Mouse (Mus musculus): ENCODE data around the gene Arhgap5. TPM values are rescaled to one million over a fixed set of nuclear protein-coding genes. Genes with fewer than 3 reads are reported as not detected.

The Arhgap5 gene
- polyA plus RNA-seq, 1 experiment, result 74.7 TPM

GRCm38 (mm10) chr12:52480851-52481250, 22.9 kb upstream of the Arhgap5 start:
- TF ChIP-seq CTCF (IDR thresholded peaks at IDR 0.05; ENCODE audit: borderline replicate concordance, insufficient read depth, low read depth, low read length), result no peak
- TF ChIP-seq POLR2A (IDR thresholded peaks at IDR 0.05; ENCODE audit: borderline replicate concordance, insufficient read depth, low read length), result no peak
- no peak for DNase-seq
- Histone ChIP-seq H3K27ac (ENCODE audit: insufficient read depth, low read length) (no peak overlapping the region), H3K4me1 (ENCODE audit: control insufficient read depth, insufficient read depth, low read length) (no peaks in the 10 kb centered on the region), H3K4me3 (replicated peaks; ENCODE audit: insufficient read depth, low read depth, low read length) (no peak overlapping the region), H3K27me3 (ENCODE audit: control insufficient read depth, insufficient read depth, low read length) (no peaks in the 10 kb centered on the region)
- WGBS, result 84% methylated on average over 9 of the region's 9 CpGs

GRCm38 (mm10) chr12:52481969-52482550, 21.7 kb upstream of the Arhgap5 start:
- Histone ChIP-seq H3K27me3 (ENCODE audit: control insufficient read depth, insufficient read depth, low read length) (no peaks in the 10 kb centered on the region), H3K4me3 (replicated peaks; ENCODE audit: insufficient read depth, low read depth, low read length) (no peak overlapping the region), H3K4me1 (ENCODE audit: control insufficient read depth, insufficient read depth, low read length) (no peaks in the 10 kb centered on the region), H3K27ac (ENCODE audit: insufficient read depth, low read length) (no peak overlapping the region)
- TF ChIP-seq POLR2A (IDR thresholded peaks at IDR 0.05; ENCODE audit: borderline replicate concordance, insufficient read depth, low read length), result no peak
- TF ChIP-seq CTCF (IDR thresholded peaks at IDR 0.05; ENCODE audit: borderline replicate concordance, insufficient read depth, low read depth, low read length), result no peak
- 85% methylated on average over 5 of the region's 5 CpGs for WGBS
- no peak for DNase-seq

DNA sequence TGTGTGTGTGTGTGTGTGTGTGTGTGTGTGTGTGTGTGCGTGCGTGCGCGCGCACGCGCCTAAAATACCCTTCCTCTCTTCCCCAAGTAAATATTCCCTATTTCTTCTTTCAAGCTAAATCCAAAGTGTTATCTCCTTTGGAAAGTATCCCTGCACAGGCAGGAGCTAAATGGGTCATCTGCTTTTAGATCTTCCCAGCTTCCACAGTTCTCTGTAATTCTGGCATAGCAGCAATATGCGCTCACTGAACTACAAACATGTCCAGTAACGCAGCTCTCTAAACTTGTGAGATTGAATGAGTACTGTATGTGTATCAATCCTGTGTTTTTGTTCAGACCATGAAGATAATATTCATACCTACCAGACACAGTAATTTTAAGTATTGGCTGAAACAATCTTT, 20.6 kb upstream of the Arhgap5 start:
- WGBS, result 88% methylated on average over 9 of the region's 9 CpGs
- DNase-seq, result no peak
- Histone ChIP-seq H3K4me3 (replicated peaks; ENCODE audit: insufficient read depth, low read depth, low read length) (no peak overlapping the region), H3K27ac (ENCODE audit: insufficient read depth, low read length) (no peak overlapping the region), H3K27me3 (ENCODE audit: control insufficient read depth, insufficient read depth, low read length) (no peaks in the 10 kb centered on the region), H3K4me1 (ENCODE audit: control insufficient read depth, insufficient read depth, low read length) (no peaks in the 10 kb centered on the region)
- no peak for TF ChIP-seq POLR2A (IDR thresholded peaks at IDR 0.05; ENCODE audit: borderline replicate concordance, insufficient read depth, low read length)
- no peak for TF ChIP-seq CTCF (IDR thresholded peaks at IDR 0.05; ENCODE audit: borderline replicate concordance, insufficient read depth, low read depth, low read length)

DNA sequence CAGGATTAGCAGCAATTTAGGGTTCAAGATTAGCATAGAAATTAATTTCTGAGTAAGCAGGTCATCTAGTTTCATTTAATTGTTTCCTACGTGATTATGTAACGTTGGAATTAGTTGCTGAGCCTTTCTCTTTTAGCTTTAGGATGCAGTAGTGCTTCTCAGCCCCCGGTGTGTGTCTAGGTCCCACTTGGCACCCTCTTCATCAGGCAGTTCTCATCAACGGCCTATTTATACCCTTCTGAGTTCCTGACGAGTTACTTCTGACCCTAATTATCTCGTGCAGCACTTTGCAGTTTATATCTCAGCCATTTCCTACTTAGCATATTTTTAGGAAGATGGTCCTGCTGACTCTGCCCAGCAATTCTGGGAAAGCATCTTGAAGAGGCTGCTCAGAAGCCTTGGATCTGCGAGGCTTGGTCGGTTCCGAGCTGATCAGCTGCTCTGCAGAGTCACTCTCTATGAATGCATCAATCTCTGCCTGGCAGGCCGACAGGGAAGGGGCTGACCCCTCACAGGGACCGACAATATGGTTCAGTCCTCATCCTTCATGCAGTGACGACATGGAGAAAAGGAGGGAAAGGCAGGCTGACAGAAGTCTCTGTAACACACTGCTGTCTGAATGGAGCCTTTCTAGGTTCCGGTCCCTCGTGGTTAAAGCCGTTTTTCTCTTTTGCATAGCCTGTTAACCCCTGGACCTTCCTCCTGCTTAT, 15.4 kb upstream of the Arhgap5 start:
- no peak for DNase-seq
- H3K4me3 ChIP-seq (replicated peaks; ENCODE audit: insufficient read depth, low read depth, low read length), result no peak overlapping the region
- H3K27me3 ChIP-seq (ENCODE audit: control insufficient read depth, insufficient read depth, low read length), result no peaks in the 10 kb centered on the region
- no peak overlapping the region for H3K27ac ChIP-seq (ENCODE audit: insufficient read depth, low read length)
- TF ChIP-seq CTCF (IDR thresholded peaks at IDR 0.05; ENCODE audit: borderline replicate concordance, insufficient read depth, low read depth, low read length) (no peak), POLR2A (IDR thresholded peaks at IDR 0.05; ENCODE audit: borderline replicate concordance, insufficient read depth, low read length) (no peak)
- H3K4me1 ChIP-seq (ENCODE audit: control insufficient read depth, insufficient read depth, low read length), result no peaks in the 10 kb centered on the region
- 35% methylated on average over 15 of the region's 15 CpGs for WGBS

- no peaks in the 10 kb centered on the region for H3K4me1 ChIP-seq (ENCODE audit: control insufficient read depth, insufficient read depth, low read length)
- H3K27ac ChIP-seq (ENCODE audit: insufficient read depth, low read length), result no peak overlapping the region
- no peak for TF ChIP-seq CTCF (IDR thresholded peaks at IDR 0.05; ENCODE audit: borderline replicate concordance, insufficient read depth, low read depth, low read length)
- TF ChIP-seq POLR2A (IDR thresholded peaks at IDR 0.05; ENCODE audit: borderline replicate concordance, insufficient read depth, low read length), result no peak
- 77% methylated on average over 6 of the region's 6 CpGs for WGBS
- H3K27me3 ChIP-seq (ENCODE audit: control insufficient read depth, insufficient read depth, low read length), result no peaks in the 10 kb centered on the region
- peak in 1 of 2 experiments; percentile 13 for DNase-seq
- no peak overlapping the region for H3K4me3 ChIP-seq (replicated peaks; ENCODE audit: insufficient read depth, low read depth, low read length)
These were observed 10.5 kb upstream of the Arhgap5 start for GRCm38 (mm10) chr12:52493281-52493681.

GRCm38 (mm10) chr12:52497209-52497608, 6.6 kb upstream of the Arhgap5 start:
- 87% methylated on average over 3 of the region's 3 CpGs for WGBS
- no peaks in the 10 kb centered on the region for H3K4me1 ChIP-seq (ENCODE audit: control insufficient read depth, insufficient read depth, low read length)
- DNase-seq, result no peak
- no peaks in the 10 kb centered on the region for H3K27me3 ChIP-seq (ENCODE audit: control insufficient read depth, insufficient read depth, low read length)
- TF ChIP-seq POLR2A (IDR thresholded peaks at IDR 0.05; ENCODE audit: borderline replicate concordance, insufficient read depth, low read length) (no peak), CTCF (IDR thresholded peaks at IDR 0.05; ENCODE audit: borderline replicate concordance, insufficient read depth, low read depth, low read length) (no peak)
- H3K4me3 ChIP-seq (replicated peaks; ENCODE audit: insufficient read depth, low read depth, low read length), result no peak overlapping the region
- no peak overlapping the region for H3K27ac ChIP-seq (ENCODE audit: insufficient read depth, low read length)

DNA sequence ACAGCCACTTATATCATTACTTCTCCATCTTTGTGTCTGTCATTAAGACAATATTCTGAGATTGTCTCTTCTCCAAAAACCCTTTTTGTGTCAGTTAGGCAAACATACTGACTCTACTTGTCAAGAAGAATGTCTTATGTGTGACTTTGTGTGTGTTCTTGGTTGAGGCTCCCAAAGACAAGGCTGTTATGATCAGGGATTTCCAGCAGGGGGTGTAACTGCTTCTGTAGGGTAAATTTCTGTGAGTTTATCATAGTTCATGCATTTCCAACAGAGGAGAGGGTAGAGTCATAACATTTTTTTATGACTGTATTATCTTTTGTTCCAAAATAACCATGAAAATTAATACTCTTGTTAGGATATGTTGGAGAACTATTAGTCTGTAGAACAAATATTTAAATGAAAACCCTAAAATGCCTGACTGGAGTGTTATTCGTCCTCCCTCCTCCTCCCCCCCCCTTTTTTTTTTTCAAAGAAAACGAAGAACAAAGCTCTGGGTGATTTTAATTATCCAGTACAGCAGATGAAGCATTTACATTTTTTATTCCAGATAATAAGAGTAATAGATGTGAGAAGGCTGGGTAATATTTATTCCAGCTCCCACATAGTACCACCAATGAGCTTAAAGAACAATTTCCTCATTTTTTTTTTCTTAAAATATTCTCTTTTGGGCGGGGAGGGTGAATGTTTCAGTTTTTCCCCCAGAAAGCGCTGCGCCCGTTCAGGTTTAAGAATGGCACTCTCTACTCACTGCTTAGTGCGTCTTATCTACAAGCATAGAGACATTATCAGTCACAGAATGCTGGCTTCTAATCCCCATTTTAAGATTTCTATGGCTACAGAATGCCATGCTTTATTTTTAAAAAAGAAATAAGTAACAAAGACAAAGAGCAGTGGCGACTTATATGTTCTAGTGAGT, 2.6 kb upstream of the Arhgap5 start:
- Histone ChIP-seq H3K4me1 (ENCODE audit: control insufficient read depth, insufficient read depth, low read length) (no peaks in the 10 kb centered on the region), H3K27ac (ENCODE audit: insufficient read depth, low read length) (no peak overlapping the region), H3K4me3 (replicated peaks; ENCODE audit: insufficient read depth, low read depth, low read length) (no peak overlapping the region), H3K27me3 (ENCODE audit: control insufficient read depth, insufficient read depth, low read length) (no peaks in the 10 kb centered on the region)
- TF ChIP-seq CTCF (IDR thresholded peaks at IDR 0.05; ENCODE audit: borderline replicate concordance, insufficient read depth, low read depth, low read length) (no peak), POLR2A (IDR thresholded peaks at IDR 0.05; ENCODE audit: borderline replicate concordance, insufficient read depth, low read length) (no peak)
- DNase-seq, result peak in 1 of 2 experiments; percentile 10
- WGBS, result 81% methylated on average over 8 of the region's 8 CpGs
